Mouse (Mus musculus) kidney, embryonic 15.5 days (tissue): ENCODE data around the gene Trim12c. TPM values are rescaled to one million over a fixed set of nuclear protein-coding genes. Genes with fewer than 3 reads are reported as not detected.
A peak's percentile ranks its signal among the peaks of the same experiment; 100 is the strongest.
"Not testable (repeated sequence)": the region's sequence is repeated elsewhere in the genome, so short reads cannot be mapped to it uniquely, and the experiment has no call there.

ENCODE experiments used
- ATAC-seq: fragments of 200-750 bp; cut with Nextera tagmentation; replicated peaks from 2 replicates; pipeline ENCODE4 v1.8.0; 2017; ENCODE audit warnings: moderate TSS enrichment; ENCODE audit not compliant: low FRiP score
- H3K27ac ChIP-seq: fragments of 300-500 bp; sonication (generic); 2 replicates; pipeline ENCODE4 v1.5.1; 2015; ENCODE audit warnings: mild to moderate bottlenecking, inconsistent platforms
- H3K27me3 ChIP-seq: fragments of 300-500 bp; sonication (generic); 2 replicates; pipeline ENCODE4 v1.6.1; 2015; ENCODE audit warnings: inconsistent platforms
- H3K36me3 ChIP-seq: fragments of 300-500 bp; sonication (generic); 2 replicates; pipeline ENCODE4 v1.6.1; 2015; ENCODE audit warnings: inconsistent platforms
- H3K4me1 ChIP-seq: fragments of 300-500 bp; sonication (generic); 2 replicates; pipeline ENCODE4 v1.6.1; 2015; ENCODE audit warnings: inconsistent platforms
- H3K4me2 ChIP-seq: fragments of 300-500 bp; sonication (generic); 2 replicates; pipeline ENCODE4 v1.6.1; 2015; ENCODE audit warnings: moderate library complexity, mild to moderate bottlenecking, inconsistent platforms
- H3K4me3 ChIP-seq: fragments of 300-500 bp; sonication (generic); replicated peaks from 2 replicates; pipeline ENCODE4 v1.5.1; 2015; ENCODE audit warnings: mild to moderate bottlenecking, inconsistent platforms
- H3K9ac ChIP-seq: fragments of 300-500 bp; sonication (generic); 2 replicates; pipeline ENCODE4 v1.6.1; 2015; ENCODE audit warnings: mild to moderate bottlenecking, inconsistent platforms
- H3K9me3 ChIP-seq: fragments of 300-500 bp; sonication (generic); replicated peaks from 2 replicates; pipeline ENCODE4 v1.6.1; 2016; ENCODE audit warnings: inconsistent platforms
- WGBS: fragments of 180-500 bp; shearing (Covaris S2); methylation state at CpG from one replicate; pipeline ENCODE4 v1.1.7; 2015; ENCODE audit warnings: mixed read lengths; 5-methylcytosine and 5-hydroxymethylcytosine counted together
- polyA plus RNA-seq: library from polyadenylated mRNA; unstranded; fragments of >200 nt; fragmentation: Nextera tagmentation; extraction: Ambion mirVana; gene quantifications from 2 replicates; pipeline ENCODE4 v1.2.1, GENCODE M21; 2015

Gene Trim12c
- polyA plus RNA-seq, 1 experiment from 2014 or later = 2.3 TPM

DNA sequence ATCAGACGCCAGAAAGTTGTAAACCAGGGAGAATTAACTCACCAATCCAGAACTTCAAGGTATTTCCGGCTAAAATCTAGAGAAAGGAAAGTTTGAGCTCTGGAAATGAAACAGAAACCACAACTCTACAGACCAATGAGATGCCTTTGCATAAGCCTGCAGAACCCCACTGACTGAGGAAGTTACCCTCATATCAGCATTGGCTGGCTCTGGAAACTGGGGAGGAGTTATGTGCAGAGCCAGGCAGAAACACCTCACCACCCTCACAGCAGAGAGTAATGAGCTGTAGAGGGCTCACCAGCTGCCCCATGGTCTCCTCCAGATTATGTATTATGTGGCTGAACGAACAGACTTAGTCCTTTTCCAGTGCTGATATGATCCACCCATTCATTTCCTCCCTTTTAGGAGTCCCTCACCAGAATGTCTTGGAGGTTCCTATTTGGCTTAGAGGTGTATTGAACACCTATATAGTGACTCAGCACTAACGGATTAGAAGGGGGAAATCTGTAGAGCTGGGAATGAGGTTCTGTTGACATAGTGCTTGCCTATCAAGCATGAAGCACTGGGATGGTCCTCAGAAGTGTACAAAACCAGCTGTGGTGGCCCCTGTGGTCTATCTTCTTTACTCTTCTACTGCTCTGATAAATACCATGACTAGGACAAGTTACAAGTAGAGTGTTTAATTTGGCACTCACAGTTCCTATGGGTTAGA, 37.6 kb downstream of the Trim12c start, which contains the start of gene Trim12a:
Gene Trim12a, minus strand, starts transcription at position 98 of the 712 bp plus-strand sequence.
- peak; percentile 95 for ATAC-seq
- 20% methylated on average over 4 of the region's 4 CpGs for WGBS
- H3K9me3 ChIP-seq, H3K36me3 ChIP-seq, H3K4me1 ChIP-seq, H3K27me3 ChIP-seq: not testable (repeated sequence)
- Histone ChIP-seq H3K4me3 (peak within 1 kb of the TSS; percentile 43), H3K4me2 (peak within 1 kb of the TSS; percentile 56), H3K9ac (peak within 1 kb of the TSS; percentile 35), H3K27ac (peak within 1 kb of the TSS; percentile 42)

DNA sequence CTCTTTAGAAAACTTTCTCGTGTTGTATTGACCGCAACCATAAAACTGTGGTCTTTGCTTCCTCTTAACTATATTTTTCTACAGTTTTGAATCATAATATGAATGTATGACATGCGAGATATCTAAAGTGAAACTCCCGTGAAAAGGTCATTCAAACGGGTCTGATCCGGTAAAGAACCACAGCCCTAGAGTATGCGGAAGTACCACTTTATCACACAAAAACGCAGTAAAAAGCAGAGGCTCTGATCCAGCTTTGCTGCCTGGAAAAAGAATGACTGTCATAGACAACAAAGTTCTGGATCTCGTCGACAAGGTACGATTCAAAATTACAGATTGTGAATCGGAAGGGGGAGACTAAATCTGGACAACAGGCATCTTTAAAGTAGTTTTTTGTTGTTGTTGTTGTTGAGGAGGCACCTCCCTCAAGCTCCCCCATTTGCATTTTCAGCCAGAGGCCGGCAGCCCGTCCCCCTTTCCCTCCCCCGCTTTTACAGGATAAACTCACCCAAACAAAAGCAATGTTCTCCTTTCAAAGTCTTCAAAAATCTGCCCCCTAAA, 38.3 kb downstream of the Trim12c start:
- Histone ChIP-seq H3K9ac (peak overlapping the region; percentile 35), H3K4me1 (no peaks in the 10 kb centered on the region), H3K36me3 (no peaks in the 10 kb centered on the region), H3K9me3 (no peaks in the 10 kb centered on the region), H3K27me3 (no peaks in the 10 kb centered on the region), H3K27ac (peak overlapping the region; percentile 42), H3K4me3 (peak overlapping the region; percentile 43), H3K4me2 (peak overlapping the region; percentile 56)
- peak; percentile 67 for ATAC-seq
- WGBS = 12% methylated on average over 15 of the region's 15 CpGs

DNA sequence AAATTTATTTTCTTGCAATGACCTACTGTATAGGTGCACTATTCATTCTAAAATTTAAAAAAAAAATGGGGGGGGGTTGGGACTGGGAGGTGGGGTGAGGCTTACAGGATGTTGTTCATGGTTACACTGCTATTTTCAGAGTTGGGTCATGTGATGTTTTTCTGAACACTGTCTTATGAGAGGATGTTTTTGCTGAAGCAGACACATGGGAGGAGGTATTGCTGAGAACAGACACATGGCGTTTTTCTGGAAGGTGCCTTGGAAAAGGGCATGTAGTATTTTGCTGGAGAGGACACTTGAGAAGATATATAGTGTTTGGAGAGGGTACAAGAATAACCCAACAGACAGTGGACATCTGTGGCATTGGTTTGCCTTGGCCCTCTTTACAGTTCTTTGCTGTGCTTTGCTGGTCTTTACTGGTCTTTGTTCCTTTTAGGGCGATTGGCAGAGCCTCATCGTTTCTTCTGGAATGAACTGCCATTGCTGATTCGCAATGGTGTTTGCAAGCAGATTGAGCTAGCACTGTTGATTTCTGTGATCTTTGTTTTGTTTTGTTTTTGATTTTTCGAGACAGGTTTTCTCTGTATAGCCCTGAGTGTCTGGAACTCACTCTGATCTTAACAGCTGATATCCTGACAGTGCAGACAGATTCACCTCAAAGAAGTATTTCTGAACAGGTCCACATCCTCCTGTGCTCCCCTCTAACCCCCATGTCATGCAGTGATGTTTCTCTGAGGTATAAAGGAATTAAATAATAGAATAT, 61.3 kb downstream of the Trim12c start:
- no peaks in the 10 kb centered on the region for H3K9me3 ChIP-seq
- H3K27ac ChIP-seq = no peak overlapping the region
- H3K36me3 ChIP-seq = no peaks in the 10 kb centered on the region
- no peak for ATAC-seq
- H3K27me3 ChIP-seq = no peaks in the 10 kb centered on the region
- H3K4me1 ChIP-seq = no peaks in the 10 kb centered on the region
- H3K4me3 ChIP-seq = no peak overlapping the region
- H3K9ac ChIP-seq = no peak overlapping the region
- WGBS = 80% methylated on average over 5 of the region's 5 CpGs
- H3K4me2 ChIP-seq = no peak overlapping the region

DNA sequence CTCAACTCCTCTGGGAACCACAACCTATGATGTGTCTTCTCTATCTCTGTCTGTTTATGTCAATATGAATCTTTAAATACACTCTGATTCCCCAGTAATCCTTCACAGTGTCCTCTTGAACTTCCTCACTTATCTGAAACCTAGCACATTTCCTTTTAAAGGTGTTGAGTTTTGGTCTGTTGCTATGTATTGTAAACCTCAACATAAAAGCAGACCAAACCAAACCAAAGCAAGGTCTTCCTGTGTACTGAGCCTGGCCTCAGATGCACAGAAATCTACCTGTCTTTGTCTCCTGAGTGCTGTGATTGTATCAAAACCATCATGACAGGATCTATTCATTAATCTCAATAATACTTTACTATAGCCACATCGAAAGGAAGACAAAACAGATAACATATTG, 62.5 kb downstream of the Trim12c start:
- Histone ChIP-seq H3K4me2 (no peak overlapping the region), H3K27ac (no peak overlapping the region), H3K36me3 (no peaks in the 10 kb centered on the region), H3K4me1 (no peaks in the 10 kb centered on the region), H3K9ac (no peak overlapping the region), H3K27me3 (no peaks in the 10 kb centered on the region), H3K9me3 (no peaks in the 10 kb centered on the region), H3K4me3 (no peak overlapping the region)
- 85% methylated on average over 1 of the region's 1 CpGs for WGBS
- no peak for ATAC-seq

Other genes starting within 250 kb of the Trim12c start
- gene Olfr646, start 248.5 kb downstream of the Trim12c start, polyA plus RNA-seq = not detected in 2 replicates
- not detected in 2 replicates for gene Ubqln5, start 223.5 kb downstream of the Trim12c start, polyA plus RNA-seq
- not detected in 2 replicates for gene Olfr643, start 216.0 kb downstream of the Trim12c start, polyA plus RNA-seq
- gene Ubqln3, start 210.1 kb downstream of the Trim12c start, polyA plus RNA-seq = not detected in 2 replicates
- not detected in 2 replicates for gene Ubqlnl, start 202.8 kb downstream of the Trim12c start, polyA plus RNA-seq
- gene Olfm5, start 188.5 kb downstream of the Trim12c start, polyA plus RNA-seq = not detected in 2 replicates
- 0.10 and 0.14 TPM in 2 replicates for gene Olfr648, start 170.0 kb downstream of the Trim12c start, polyA plus RNA-seq
- not detected in 2 replicates for gene Olfr649, start 157.4 kb downstream of the Trim12c start, polyA plus RNA-seq
- 1.9 and 2.2 TPM in 2 replicates for gene Trim6, start 134.6 kb downstream of the Trim12c start, polyA plus RNA-seq
- gene Trim34a, start 108.9 kb downstream of the Trim12c start, polyA plus RNA-seq = 2.0 and 2.1 TPM in 2 replicates
- 0.30 and 0.38 TPM in 2 replicates for gene Trim5, start 65.3 kb downstream of the Trim12c start, polyA plus RNA-seq
- 7.1 and 7.5 TPM in 2 replicates for gene Trim12a, start 37.9 kb downstream of the Trim12c start, polyA plus RNA-seq
- 0.09 TPM in 1 of 2 replicates, not detected in the other for gene Trim34b, start 23.9 kb downstream of the Trim12c start, polyA plus RNA-seq
- gene Trim30b, start 16.5 kb upstream of the Trim12c start, polyA plus RNA-seq = 0.09 TPM in 1 of 2 replicates, not detected in the other
- 0.12 and 0.22 TPM in 2 replicates for gene Trim30c, start 47.5 kb upstream of the Trim12c start, polyA plus RNA-seq
- 1.1 and 1.3 TPM in 2 replicates for gene Trim30a, start 111.8 kb upstream of the Trim12c start, polyA plus RNA-seq
- gene Trim30d, start 154.5 kb upstream of the Trim12c start, polyA plus RNA-seq = 0.31 and 0.45 TPM in 2 replicates
- gene Olfr651, start 196.8 kb upstream of the Trim12c start, polyA plus RNA-seq = not detected in 2 replicates
- gene Olfr652, start 207.5 kb upstream of the Trim12c start, polyA plus RNA-seq = not detected in 2 replicates
- gene Olfr653, start 224.0 kb upstream of the Trim12c start, polyA plus RNA-seq = not detected in 2 replicates
- not detected in 2 replicates for gene Olfr654, start 233.7 kb upstream of the Trim12c start, polyA plus RNA-seq
- not detected in 2 replicates for gene Olfr655, start 248.4 kb upstream of the Trim12c start, polyA plus RNA-seq